Mouse (Mus musculus) brain, adult 2 months (tissue): ENCODE measurements around the gene Olfr1028.

Experiments used
- DNase-seq: peaks from one replicate; pipeline ENCODE4 v3.0.0; 2011; ENCODE audit warnings: low read depth, low spot score

Gene Olfr1028

GRCm38 (mm10) chr2:85950137-85950536, at the start of gene Olfr1028:
Olfr1028 (plus strand) TSS chr2:85950437.
- DNase-seq: no peak

- DNase-seq: no peak
These were observed 45.3 kb upstream of the Olfr1028 start, which contains the start of gene Olfr1024 for GRCm38 (mm10) chr2:85904952-85905351. Olfr1024 (minus strand) TSS chr2:85905052.

GRCm38 (mm10) chr2:85913197-85913596, 37.0 kb upstream of the Olfr1028 start:
- no peak for DNase-seq

GRCm38 (mm10) chr2:85914893-85915292, 35.3 kb upstream of the Olfr1028 start, which contains the start of gene Olfr1025-ps1:
Olfr1025-ps1 (plus strand) TSS chr2:85915193.
- no peak for DNase-seq

GRCm38 (mm10) chr2:85921258-85921657, 29.0 kb upstream of the Olfr1028 start, which contains the start of gene Olfr1026:
Olfr1026 (plus strand) TSS chr2:85921558.
- DNase-seq: no peak

GRCm38 (mm10) chr2:85973595-85973994, 23.4 kb downstream of the Olfr1028 start, which contains the start of gene Olfr1029:
Olfr1029 (plus strand) TSS chr2:85973895.
- DNase-seq: no peak

GRCm38 (mm10) chr2:85978976-85979375, 28.7 kb downstream of the Olfr1028 start, which contains the start of gene Olfr1030:
Olfr1030 (plus strand) TSS chr2:85979276.
- no peak for DNase-seq

GRCm38 (mm10) chr2:85990004-85990403, 39.8 kb downstream of the Olfr1028 start, which contains the start of gene Olfr1031:
Olfr1031 (plus strand) TSS chr2:85990304.
- no peak for DNase-seq
